In genomic region chr7:49199366-49199765, GRCm38 (mm10) we compare ENCODE assay signal across 10 mouse cellular contexts.
A peak's percentile ranks its signal among the peaks of the same experiment; 100 is the strongest.
DNase-seq lines count a peak whose midpoint lies in the region; ATAC-seq lines count a peak whose summit lies in the region.
"Had no signal": no experiment of that assay in that cellular context is flagged by ENCODE, and none has a peak within 500 bp of the region (broad histone marks: within the 10 kb centered on the region; RNA-seq: fewer than 3 reads in every experiment).

No protein-coding gene starts in this region.

- H3K36me3 ChIP-seq in hindbrain, embryonic 11.5 days (ENCODE audit: control insufficient read depth, insufficient read depth, low read length) = no peaks in the 10 kb centered on the region
- H3K36me3 ChIP-seq: liver, embryonic 13.5 days had no signal

- no peaks in the 10 kb centered on the region for H3K9me3 ChIP-seq in hindbrain, embryonic 11.5 days (ENCODE audit: control insufficient read depth, low read length)
- H3K9me3 ChIP-seq: liver, embryonic 13.5 days had no signal

- H3K9ac ChIP-seq in hindbrain, embryonic 11.5 days (ENCODE audit: low read depth, low read length) = no peak overlapping the region
- H3K9ac ChIP-seq: liver, embryonic 13.5 days had no signal

- 55% methylated on average over 6 of the region's 6 CpGs for WGBS in hindbrain, embryonic 11.5 days

- ATAC-seq in hindbrain, embryonic 11.5 days (ENCODE audit: low FRiP score) = peak; percentile 55
- ATAC-seq in activated CD4-positive, CD25-positive, alpha-beta regulatory T cell, adult 4 months = no peak

- no peak overlapping the region for H3K4me3 ChIP-seq in hindbrain, embryonic 11.5 days (ENCODE audit: low read depth, low read length)
- H3K4me3 ChIP-seq: liver, embryonic 13.5 days had no signal

- H3K4me2 ChIP-seq in hindbrain, embryonic 11.5 days (replicated peaks; ENCODE audit: low read depth, low read length) = no peak overlapping the region
- H3K4me2 ChIP-seq: liver, embryonic 13.5 days had no signal

- peak; percentile 64 to 78 for DNase-seq in cerebellum, postnatal 10 days
- DNase-seq in cerebellum, adult 11-12 months = no peak
- DNase-seq in hindbrain, embryonic 11.5 days (ENCODE audit: low spot score) = no peak
- peak; percentile 80 for DNase-seq in layer of hippocampus, postnatal 36 days
- DNase-seq in right cerebral cortex, adult 2 months (ENCODE audit: low spot score in 2 of 2) = peak; percentile 61 to 63
- no peak for DNase-seq in thymus, adult 18-20 months
- no peak for DNase-seq in heart, adult 18-20 months
- DNase-seq: kidney, postnatal 14 days; liver, embryonic 13.5 days had no signal

- no peak overlapping the region for H3K27ac ChIP-seq in hindbrain, embryonic 11.5 days (ENCODE audit: low read depth, low read length)
- H3K27ac ChIP-seq: liver, embryonic 13.5 days had no signal

- no peaks in the 10 kb centered on the region for H3K27me3 ChIP-seq in hindbrain, embryonic 11.5 days (ENCODE audit: control insufficient read depth, insufficient read depth, low read length)

- no peaks in the 10 kb centered on the region for H3K4me1 ChIP-seq in hindbrain, embryonic 11.5 days (replicated peaks; ENCODE audit: control insufficient read depth, insufficient read depth, low read length)

Comparison
In these comparisons a context has a peak if more than half of its experiments do, and no peak if none do; other contexts are left out.
1. DNase-seq: peak in cerebellum, postnatal 10 days (2 of 2), layer of hippocampus, postnatal 36 days (2 of 2) and right cerebral cortex, adult 2 months (2 of 2); none in cerebellum, adult 11-12 months (single experiment), hindbrain, embryonic 11.5 days (single experiment), thymus, adult 18-20 months (0 of 2) and heart, adult 18-20 months (0 of 2).